Mouse (Mus musculus): ENCODE results near the gene Fam13a. TPM values are rescaled to one million over a fixed set of nuclear protein-coding genes. Genes with fewer than 3 reads are reported as not detected.

The Fam13a gene
- polyA plus RNA-seq, 1 experiment from 2014 or later, result 1.5 TPM

DNA sequence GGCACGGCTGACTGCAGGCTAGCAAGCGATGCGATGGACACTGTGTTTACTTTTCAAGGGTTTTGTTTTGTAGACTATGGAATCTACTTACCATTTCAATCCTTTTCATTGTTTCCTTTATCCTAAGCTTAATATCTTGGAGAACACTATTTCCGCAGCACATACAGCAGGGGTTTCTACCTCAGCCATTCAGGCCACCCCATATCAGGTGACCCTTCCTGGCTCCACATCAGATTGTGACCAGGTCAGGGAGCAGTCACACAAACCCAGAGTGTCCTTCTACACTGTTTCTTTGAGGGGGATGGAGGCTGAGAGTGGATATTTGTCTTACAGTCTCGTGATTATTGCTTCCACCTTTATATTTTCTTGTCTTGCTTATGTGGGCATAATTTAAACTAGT lies 61.7 kb downstream of the Fam13a start:
- Histone ChIP-seq H3K4me3 (ENCODE audit: low read depth, low read length) (no peak overlapping the region), H3K4me2 (no peak overlapping the region), H3K9me3 (ENCODE audit: control insufficient read depth, low read length) (no peaks in the 10 kb centered on the region), H3K9ac (ENCODE audit: low read depth, low read length) (no peak overlapping the region), H3K4me1 (replicated peaks; ENCODE audit: control insufficient read depth, insufficient read depth, low read length) (0 out of 2 replicates have a peak, but pooled peaks cover 4% of the 10 kb centered on the region), H3K27ac (ENCODE audit: low read depth, low read length) (no peak overlapping the region), H3K36me3 (ENCODE audit: control insufficient read depth, insufficient read depth, low read length) (no peaks in the 10 kb centered on the region), H3K27me3 (replicated peaks; ENCODE audit: control insufficient read depth, insufficient read depth, low read length) (no peaks in the 10 kb centered on the region)
- no peak for DNase-seq (ENCODE audit: low spot score)
- 79% methylated on average over 5 of the region's 5 CpGs for WGBS
- no peak for ATAC-seq (replicated peaks; ENCODE audit: low FRiP score)

DNA sequence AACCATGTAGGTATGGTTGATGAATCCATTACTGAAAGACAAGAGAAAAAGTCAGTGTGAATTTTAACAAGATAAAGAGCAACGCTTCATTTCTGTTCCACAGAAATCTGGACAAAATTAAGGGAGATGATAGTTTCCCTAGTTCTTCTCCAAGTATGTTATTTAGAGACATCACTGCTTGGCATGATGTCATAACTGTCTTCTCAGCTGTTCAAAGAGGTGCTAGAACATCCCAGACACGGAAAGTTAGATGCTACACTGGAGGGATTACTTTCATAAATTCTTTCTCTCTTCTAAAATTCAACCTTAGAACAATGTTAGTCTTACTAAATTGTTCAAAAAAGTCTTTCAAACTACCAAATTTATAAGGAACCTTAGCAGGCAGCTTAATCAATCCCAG lies 63.8 kb downstream of the Fam13a start:
- no peaks in the 10 kb centered on the region for H3K9me3 ChIP-seq (ENCODE audit: control insufficient read depth, low read length)
- WGBS, result 81% methylated on average over 2 of the region's 2 CpGs

GRCm38 (mm10) chr6:58951128-58951992 lies 73.0 kb downstream of the Fam13a start:
- DNase-seq (ENCODE audit: low spot score) (no peak), ATAC-seq (replicated peaks; ENCODE audit: low FRiP score) (no peak)
- H3K27me3 ChIP-seq (replicated peaks; ENCODE audit: control insufficient read depth, insufficient read depth, low read length), result no peaks in the 10 kb centered on the region
- no peaks in the 10 kb centered on the region for H3K36me3 ChIP-seq (ENCODE audit: control insufficient read depth, insufficient read depth, low read length)
- no peak overlapping the region for H3K27ac ChIP-seq (ENCODE audit: low read depth, low read length)
- no peak overlapping the region for H3K9ac ChIP-seq (ENCODE audit: low read depth, low read length)
- no peak overlapping the region for H3K4me3 ChIP-seq (ENCODE audit: low read depth, low read length)
- no peak overlapping the region for H3K4me2 ChIP-seq
- 43% methylated on average over 2 of the region's 2 CpGs for whole genome bisulfite sequencing
- H3K4me1 ChIP-seq (replicated peaks; ENCODE audit: control insufficient read depth, insufficient read depth, low read length), result no peaks in the 10 kb centered on the region
- H3K9me3 ChIP-seq (ENCODE audit: control insufficient read depth, low read length), result no peaks in the 10 kb centered on the region

More for the DNA sequence above, 63.8 kb downstream of the Fam13a start:
- Histone ChIP-seq H3K4me2 (no peak overlapping the region), H3K36me3 (ENCODE audit: control insufficient read depth, insufficient read depth, low read length) (no peaks in the 10 kb centered on the region), H3K4me1 (replicated peaks; ENCODE audit: control insufficient read depth, insufficient read depth, low read length) (0 out of 2 replicates have a peak, but pooled peaks cover 4% of the 10 kb centered on the region), H3K4me3 (ENCODE audit: low read depth, low read length) (no peak overlapping the region), H3K9ac (ENCODE audit: low read depth, low read length) (no peak overlapping the region), H3K27me3 (replicated peaks; ENCODE audit: control insufficient read depth, insufficient read depth, low read length) (no peaks in the 10 kb centered on the region), H3K27ac (ENCODE audit: low read depth, low read length) (no peak overlapping the region)
- ATAC-seq (replicated peaks; ENCODE audit: low FRiP score) (no peak), DNase-seq (ENCODE audit: low spot score) (no peak)

GRCm38 (mm10) chr6:58950410-58950809 lies 73.9 kb downstream of the Fam13a start:
- Histone ChIP-seq H3K4me3 (ENCODE audit: low read depth, low read length) (no peak overlapping the region), H3K36me3 (ENCODE audit: control insufficient read depth, insufficient read depth, low read length) (no peaks in the 10 kb centered on the region), H3K9ac (ENCODE audit: low read depth, low read length) (no peak overlapping the region), H3K27me3 (replicated peaks; ENCODE audit: control insufficient read depth, insufficient read depth, low read length) (no peaks in the 10 kb centered on the region), H3K9me3 (ENCODE audit: control insufficient read depth, low read length) (no peaks in the 10 kb centered on the region), H3K27ac (ENCODE audit: low read depth, low read length) (no peak overlapping the region), H3K4me2 (no peak overlapping the region), H3K4me1 (replicated peaks; ENCODE audit: control insufficient read depth, insufficient read depth, low read length) (no peaks in the 10 kb centered on the region)
- 91% methylated on average over 1 of the region's 1 CpGs for WGBS
- no peak for ATAC-seq (replicated peaks; ENCODE audit: low FRiP score)
- no peak for DNase-seq (ENCODE audit: low spot score)

- Histone ChIP-seq H3K27ac (ENCODE audit: low read depth, low read length) (no peak overlapping the region), H3K9ac (ENCODE audit: low read depth, low read length) (no peak overlapping the region), H3K9me3 (ENCODE audit: control insufficient read depth, low read length) (no peaks in the 10 kb centered on the region), H3K27me3 (replicated peaks; ENCODE audit: control insufficient read depth, insufficient read depth, low read length) (no peaks in the 10 kb centered on the region), H3K4me1 (replicated peaks; ENCODE audit: control insufficient read depth, insufficient read depth, low read length) (no peaks in the 10 kb centered on the region), H3K36me3 (ENCODE audit: control insufficient read depth, insufficient read depth, low read length) (no peaks in the 10 kb centered on the region), H3K4me2 (no peak overlapping the region), H3K4me3 (ENCODE audit: low read depth, low read length) (no peak overlapping the region)
- ATAC-seq (replicated peaks; ENCODE audit: low FRiP score) (no peak), DNase-seq (ENCODE audit: low spot score) (no peak)
- WGBS, result 74% methylated on average over 4 of the region's 4 CpGs
These were observed 77.5 kb downstream of the Fam13a start for GRCm38 (mm10) chr6:58946840-58947239.

GRCm38 (mm10) chr6:58946246-58946645 lies 78.1 kb downstream of the Fam13a start:
- Histone ChIP-seq H3K27me3 (replicated peaks; ENCODE audit: control insufficient read depth, insufficient read depth, low read length) (no peaks in the 10 kb centered on the region), H3K27ac (ENCODE audit: low read depth, low read length) (no peak overlapping the region), H3K4me1 (replicated peaks; ENCODE audit: control insufficient read depth, insufficient read depth, low read length) (no peaks in the 10 kb centered on the region), H3K4me3 (ENCODE audit: low read depth, low read length) (no peak overlapping the region), H3K9me3 (ENCODE audit: control insufficient read depth, low read length) (no peaks in the 10 kb centered on the region), H3K36me3 (ENCODE audit: control insufficient read depth, insufficient read depth, low read length) (no peaks in the 10 kb centered on the region), H3K9ac (ENCODE audit: low read depth, low read length) (no peak overlapping the region), H3K4me2 (no peak overlapping the region)
- DNase-seq (ENCODE audit: low spot score) (no peak), ATAC-seq (replicated peaks; ENCODE audit: low FRiP score) (no peak)
- 63% methylated on average over 2 of the region's 2 CpGs for WGBS

DNA sequence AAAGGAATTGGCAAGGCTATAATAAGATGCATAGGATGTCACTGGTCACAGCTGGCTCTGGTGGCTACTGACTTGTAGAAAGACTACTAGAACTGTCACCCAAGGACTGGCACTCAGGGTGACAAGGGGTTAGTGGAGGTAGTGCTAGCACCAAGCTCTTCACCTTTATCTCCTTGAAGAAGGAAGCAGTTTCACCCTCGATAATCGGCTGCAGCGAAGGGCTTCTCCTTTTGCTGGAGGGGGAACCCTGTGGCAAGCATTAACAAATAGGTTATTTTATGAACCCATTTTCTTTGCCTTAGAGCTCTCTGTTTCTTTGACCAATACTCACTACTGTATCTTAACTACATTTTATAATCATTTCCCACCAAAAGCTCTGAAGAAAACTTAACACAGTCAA lies 80.4 kb downstream of the Fam13a start:
- Histone ChIP-seq H3K4me3 (ENCODE audit: low read depth, low read length) (no peak overlapping the region), H3K9me3 (ENCODE audit: control insufficient read depth, low read length) (no peaks in the 10 kb centered on the region), H3K27ac (ENCODE audit: low read depth, low read length) (no peak overlapping the region), H3K4me1 (replicated peaks; ENCODE audit: control insufficient read depth, insufficient read depth, low read length) (no peaks in the 10 kb centered on the region), H3K36me3 (ENCODE audit: control insufficient read depth, insufficient read depth, low read length) (no peaks in the 10 kb centered on the region), H3K4me2 (no peak overlapping the region), H3K27me3 (replicated peaks; ENCODE audit: control insufficient read depth, insufficient read depth, low read length) (no peaks in the 10 kb centered on the region), H3K9ac (ENCODE audit: low read depth, low read length) (no peak overlapping the region)
- 35% methylated on average over 3 of the region's 3 CpGs for WGBS
- ATAC-seq (replicated peaks; ENCODE audit: low FRiP score), result no peak
- DNase-seq (ENCODE audit: low spot score), result no peak

DNA sequence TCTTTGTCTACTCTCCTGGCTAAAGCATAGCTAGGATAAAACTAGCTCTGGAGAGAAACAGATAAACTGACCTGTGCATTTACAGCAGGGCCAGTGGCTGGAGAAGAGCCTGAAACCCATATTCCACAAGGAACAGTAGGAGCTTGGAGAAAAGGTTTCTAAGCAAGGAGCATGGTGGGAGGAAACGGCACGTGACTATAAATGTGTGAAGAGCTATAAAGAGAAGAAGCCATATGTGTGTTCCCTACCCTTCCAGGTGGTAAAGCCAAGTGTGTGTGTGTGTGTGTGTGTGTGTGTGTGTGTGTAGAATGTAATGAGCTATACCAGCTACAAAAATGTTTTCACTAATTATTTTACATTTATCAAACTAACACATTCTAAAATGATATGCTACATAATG lies 82.1 kb downstream of the Fam13a start:
- no peak overlapping the region for H3K27ac ChIP-seq (ENCODE audit: low read depth, low read length)
- H3K9me3 ChIP-seq (ENCODE audit: control insufficient read depth, low read length), result no peaks in the 10 kb centered on the region
- H3K36me3 ChIP-seq (ENCODE audit: control insufficient read depth, insufficient read depth, low read length), result no peaks in the 10 kb centered on the region
- 87% methylated on average over 2 of the region's 2 CpGs for WGBS
- DNase-seq (ENCODE audit: low spot score) (no peak), ATAC-seq (replicated peaks; ENCODE audit: low FRiP score) (no peak)
- no peak overlapping the region for H3K4me2 ChIP-seq
- no peak overlapping the region for H3K4me3 ChIP-seq (ENCODE audit: low read depth, low read length)
- no peak overlapping the region for H3K9ac ChIP-seq (ENCODE audit: low read depth, low read length)
- H3K27me3 ChIP-seq (replicated peaks; ENCODE audit: control insufficient read depth, insufficient read depth, low read length), result no peaks in the 10 kb centered on the region
- H3K4me1 ChIP-seq (replicated peaks; ENCODE audit: control insufficient read depth, insufficient read depth, low read length), result no peaks in the 10 kb centered on the region

DNA sequence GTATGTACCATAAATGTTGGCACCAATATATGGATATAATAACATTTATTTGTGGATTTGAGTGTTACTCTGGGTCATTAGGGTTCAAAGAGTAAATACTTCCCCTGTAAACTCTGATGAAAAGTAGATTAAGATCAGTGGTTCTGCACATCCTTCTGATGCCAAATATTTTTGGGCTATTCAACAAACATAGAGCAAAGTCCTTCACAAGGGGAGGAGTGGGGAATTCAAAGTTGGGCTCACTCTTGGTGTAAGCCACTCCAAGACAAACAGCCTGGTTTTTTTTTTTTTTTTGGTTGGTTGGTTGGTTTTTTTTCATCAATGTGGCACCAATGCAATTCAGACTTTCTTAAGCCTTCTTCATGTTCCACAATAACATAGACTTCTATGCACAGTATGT lies 86.6 kb downstream of the Fam13a start:
- H3K9me3 ChIP-seq (ENCODE audit: control insufficient read depth, low read length), result no peaks in the 10 kb centered on the region
- no peak for ATAC-seq (replicated peaks; ENCODE audit: low FRiP score)
- no peak overlapping the region for H3K27ac ChIP-seq (ENCODE audit: low read depth, low read length)
- no peak overlapping the region for H3K4me3 ChIP-seq (ENCODE audit: low read depth, low read length)
- no peaks in the 10 kb centered on the region for H3K36me3 ChIP-seq (ENCODE audit: control insufficient read depth, insufficient read depth, low read length)
- H3K27me3 ChIP-seq (replicated peaks; ENCODE audit: control insufficient read depth, insufficient read depth, low read length), result no peaks in the 10 kb centered on the region
- no peak for DNase-seq (ENCODE audit: low spot score)
- no peaks in the 10 kb centered on the region for H3K4me1 ChIP-seq (replicated peaks; ENCODE audit: control insufficient read depth, insufficient read depth, low read length)
- H3K4me2 ChIP-seq, result no peak overlapping the region
- H3K9ac ChIP-seq (ENCODE audit: low read depth, low read length), result no peak overlapping the region

All from liver, embryonic 11.5 days (tissue).